Mouse (Mus musculus): ENCODE measurements around the gene Mga. TPM values are rescaled to one million over a fixed set of nuclear protein-coding genes. Genes with fewer than 3 reads are reported as not detected.

Gene Mga
- polyA plus RNA-seq, 1 experiment: 22.1 TPM

DNA sequence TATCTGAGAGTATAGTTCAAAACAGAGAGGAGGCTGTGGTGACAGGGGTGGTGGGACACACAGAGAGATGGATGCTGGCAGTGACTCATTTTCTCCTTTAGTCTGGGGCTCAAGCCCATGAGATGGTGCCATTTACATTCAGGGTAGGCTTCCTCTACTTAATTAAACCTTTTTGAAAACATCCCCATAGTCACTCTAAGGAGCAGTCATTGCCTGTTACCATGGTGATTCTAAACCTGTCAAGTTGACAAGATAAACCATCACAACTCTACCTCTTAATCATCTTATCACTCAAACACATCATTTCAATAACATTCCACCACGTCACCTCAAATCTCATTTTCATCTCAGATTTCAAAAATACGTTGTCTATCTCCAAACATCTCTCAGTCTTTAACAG lies 106.9 kb downstream of the Mga start:
- Histone ChIP-seq H3K4me3 (replicated peaks; ENCODE audit: control insufficient read depth, low read depth, low read length) (no peak overlapping the region), H3K27ac (ENCODE audit: control insufficient read depth, insufficient read depth, low read depth, low read length, poor library complexity) (no peak overlapping the region), H3K4me1 (ENCODE audit: control insufficient read depth, insufficient read depth, low read length) (peaks cover 1% of the 10 kb centered on the region)
- WGBS: 74% methylated on average over 2 of the region's 2 CpGs
- TF ChIP-seq CTCF (IDR thresholded peaks at IDR 0.05; ENCODE audit: control insufficient read depth, insufficient read depth, low read length) (no peak), POLR2A (IDR thresholded peaks at IDR 0.05; ENCODE audit: borderline replicate concordance, control insufficient read depth, low read depth, low read length) (no peak)

- no peak for TF ChIP-seq POLR2A (IDR thresholded peaks at IDR 0.05; ENCODE audit: borderline replicate concordance, control insufficient read depth, low read depth, low read length)
- no peak for TF ChIP-seq CTCF (IDR thresholded peaks at IDR 0.05; ENCODE audit: control insufficient read depth, insufficient read depth, low read length)
- Histone ChIP-seq H3K27ac (ENCODE audit: control insufficient read depth, insufficient read depth, low read depth, low read length, poor library complexity) (no peak overlapping the region), H3K4me3 (replicated peaks; ENCODE audit: control insufficient read depth, low read depth, low read length) (no peak overlapping the region), H3K4me1 (ENCODE audit: control insufficient read depth, insufficient read depth, low read length) (peaks cover 1% of the 10 kb centered on the region)
- 90% methylated on average over 7 of the region's 7 CpGs for WGBS
Observed at GRCm38 (mm10) chr2:120006696-120007095, 109.7 kb downstream of the Mga start.

- Histone ChIP-seq H3K4me3 (replicated peaks; ENCODE audit: control insufficient read depth, low read depth, low read length) (no peak overlapping the region), H3K4me1 (ENCODE audit: control insufficient read depth, insufficient read depth, low read length) (no peaks in the 10 kb centered on the region; the same call in 1 of the 2 replicates), H3K27ac (ENCODE audit: control insufficient read depth, insufficient read depth, low read depth, low read length, poor library complexity) (no peak overlapping the region)
- WGBS: 77% methylated on average over 4 of the region's 4 CpGs
- TF ChIP-seq POLR2A (IDR thresholded peaks at IDR 0.05; ENCODE audit: borderline replicate concordance, control insufficient read depth, low read depth, low read length) (no peak), CTCF (IDR thresholded peaks at IDR 0.05; ENCODE audit: control insufficient read depth, insufficient read depth, low read length) (no peak)
Observed at GRCm38 (mm10) chr2:120007680-120008210, 110.7 kb downstream of the Mga start.

GRCm38 (mm10) chr2:120008672-120009071 lies 111.6 kb downstream of the Mga start:
- no peaks in the 10 kb centered on the region; the same call in 1 of the 2 replicates for H3K4me1 ChIP-seq (ENCODE audit: control insufficient read depth, insufficient read depth, low read length)
- no peak overlapping the region for H3K27ac ChIP-seq (ENCODE audit: control insufficient read depth, insufficient read depth, low read depth, low read length, poor library complexity)
- no peak overlapping the region for H3K4me3 ChIP-seq (replicated peaks; ENCODE audit: control insufficient read depth, low read depth, low read length)
- TF ChIP-seq CTCF (IDR thresholded peaks at IDR 0.05; ENCODE audit: control insufficient read depth, insufficient read depth, low read length): no peak
- TF ChIP-seq POLR2A (IDR thresholded peaks at IDR 0.05; ENCODE audit: borderline replicate concordance, control insufficient read depth, low read depth, low read length): no peak
- WGBS: 9% methylated on average over 4 of the region's 4 CpGs

DNA sequence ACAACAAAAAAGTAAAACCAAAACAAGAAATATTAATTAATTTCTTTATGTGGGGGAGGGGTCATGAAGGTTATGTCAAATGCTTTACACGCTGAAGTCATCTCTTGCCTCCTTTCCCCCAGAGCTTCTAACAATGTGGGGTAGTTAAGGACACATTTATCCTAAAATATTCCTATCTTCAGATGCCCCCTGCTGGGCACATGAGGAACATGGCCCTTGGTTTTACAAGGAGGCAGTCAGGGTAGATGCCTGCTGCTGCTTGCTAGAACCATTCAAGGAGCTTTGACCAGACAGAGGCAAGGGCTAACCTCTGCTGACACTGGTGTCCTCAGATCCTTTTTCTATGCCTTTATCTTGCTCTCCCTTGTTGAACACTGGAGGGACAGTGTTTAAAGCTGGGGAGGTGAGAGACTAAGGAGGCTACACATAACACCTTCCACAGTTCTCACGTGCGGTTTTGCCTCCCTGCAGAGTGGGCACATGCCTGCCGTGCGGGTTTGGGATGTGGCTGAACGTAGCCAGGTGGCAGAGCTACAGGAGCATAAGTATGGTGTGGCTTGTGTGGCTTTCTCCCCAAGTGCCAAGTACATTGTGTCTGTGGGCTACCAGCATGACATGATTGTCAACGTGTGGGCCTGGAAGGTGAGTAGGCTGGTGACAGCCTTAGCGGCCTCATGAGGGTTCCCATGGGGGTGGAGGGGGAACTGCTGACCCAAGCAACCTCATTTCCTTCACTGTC lies 114.6 kb downstream of the Mga start:
- 80% methylated on average over 8 of the region's 8 CpGs for WGBS
- no peak overlapping the region for H3K4me3 ChIP-seq (replicated peaks; ENCODE audit: control insufficient read depth, low read depth, low read length)

DNA sequence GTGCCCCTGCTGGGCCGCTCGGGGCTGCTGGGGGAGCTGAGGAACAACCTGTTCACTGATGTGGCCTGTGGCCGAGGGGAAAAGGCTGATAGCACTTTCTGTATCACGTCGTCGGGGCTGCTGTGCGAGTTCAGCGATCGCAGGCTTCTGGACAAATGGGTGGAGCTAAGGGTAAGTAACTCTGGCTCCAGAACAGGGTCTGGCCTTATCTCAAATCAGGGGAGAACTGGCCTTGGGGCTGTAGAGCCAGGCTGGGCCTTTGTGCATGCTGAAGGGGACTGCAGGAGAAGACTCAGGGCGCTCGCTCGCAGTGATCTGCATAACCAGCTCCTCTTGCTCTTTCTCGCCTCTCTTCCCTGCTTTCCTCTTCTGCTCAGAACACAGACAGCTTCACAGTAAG lies 115.9 kb downstream of the Mga start:
- WGBS: 82% methylated on average over 13 of the region's 13 CpGs
- no peaks in the 10 kb centered on the region for H3K4me1 ChIP-seq (ENCODE audit: control insufficient read depth, insufficient read depth, low read length)
- no peak overlapping the region for H3K27ac ChIP-seq (ENCODE audit: control insufficient read depth, insufficient read depth, low read depth, low read length, poor library complexity)
- no peak overlapping the region for H3K4me3 ChIP-seq (replicated peaks; ENCODE audit: control insufficient read depth, low read depth, low read length)
- no peak for TF ChIP-seq CTCF (IDR thresholded peaks at IDR 0.05; ENCODE audit: control insufficient read depth, insufficient read depth, low read length)
- TF ChIP-seq POLR2A (IDR thresholded peaks at IDR 0.05; ENCODE audit: borderline replicate concordance, control insufficient read depth, low read depth, low read length): no peak

More for the DNA sequence above, 114.6 kb downstream of the Mga start:
- Histone ChIP-seq H3K4me1 (ENCODE audit: control insufficient read depth, insufficient read depth, low read length) (no peaks in the 10 kb centered on the region; the same call in 1 of the 2 replicates), H3K27ac (ENCODE audit: control insufficient read depth, insufficient read depth, low read depth, low read length, poor library complexity) (no peak overlapping the region)
- TF ChIP-seq CTCF (IDR thresholded peaks at IDR 0.05; ENCODE audit: control insufficient read depth, insufficient read depth, low read length): peak; percentile 44
- no peak for TF ChIP-seq POLR2A (IDR thresholded peaks at IDR 0.05; ENCODE audit: borderline replicate concordance, control insufficient read depth, low read depth, low read length)

GRCm38 (mm10) chr2:120013831-120014486 lies 116.9 kb downstream of the Mga start:
- 92% methylated on average over 2 of the region's 2 CpGs for WGBS
- no peak for TF ChIP-seq CTCF (IDR thresholded peaks at IDR 0.05; ENCODE audit: control insufficient read depth, insufficient read depth, low read length)
- TF ChIP-seq POLR2A (IDR thresholded peaks at IDR 0.05; ENCODE audit: borderline replicate concordance, control insufficient read depth, low read depth, low read length): no peak
- no peak overlapping the region for H3K27ac ChIP-seq (ENCODE audit: control insufficient read depth, insufficient read depth, low read depth, low read length, poor library complexity)
- no peak overlapping the region for H3K4me3 ChIP-seq (replicated peaks; ENCODE audit: control insufficient read depth, low read depth, low read length)
- H3K4me1 ChIP-seq (ENCODE audit: control insufficient read depth, insufficient read depth, low read length): no peaks in the 10 kb centered on the region

- TF ChIP-seq CTCF (IDR thresholded peaks at IDR 0.05; ENCODE audit: control insufficient read depth, insufficient read depth, low read length) (no peak), POLR2A (IDR thresholded peaks at IDR 0.05; ENCODE audit: borderline replicate concordance, control insufficient read depth, low read depth, low read length) (no peak)
- H3K4me1 ChIP-seq (ENCODE audit: control insufficient read depth, insufficient read depth, low read length): no peaks in the 10 kb centered on the region
- 67% methylated on average over 4 of the region's 4 CpGs for WGBS
Observed at GRCm38 (mm10) chr2:120015882-120016281, 118.9 kb downstream of the Mga start.

More at GRCm38 (mm10) chr2:120015882-120016281, 118.9 kb downstream of the Mga start:
- Histone ChIP-seq H3K4me3 (replicated peaks; ENCODE audit: control insufficient read depth, low read depth, low read length) (no peak overlapping the region), H3K27ac (ENCODE audit: control insufficient read depth, insufficient read depth, low read depth, low read length, poor library complexity) (no peak overlapping the region)
